Mouse (Mus musculus) E14TG2a.4 (cell line): Measurements from ENCODE around the gene Fam227a.

Source experiments
- CTCF ChIP-seq: conservative IDR thresholded peaks from 2 replicates; pipeline ENCODE4 v1.5.1; 2014; ENCODE audit warnings: low read length
- NANOG ChIP-seq: IDR thresholded peaks from 2 replicates; pipeline ENCODE4 v1.6.1; 2014; ENCODE audit warnings: borderline replicate concordance, low read length, mixed read lengths

GRCm38 (mm10) chr15:79562417-79562816 is 96.3 kb downstream of the Fam227a start:
- no peak for TF ChIP-seq CTCF
- TF ChIP-seq NANOG: no peak
